Mouse (Mus musculus) regulatory T cell (primary cell): ENCODE measurements around the gene Brd4.

Experiments
- in situ Hi-C: fragments of 300-600 bp; cut with MboI, MseI; formaldehyde crosslinking; loops from one replicate; pipeline ENCODE4 v1.15.1; 2025; ENCODE audit warnings: high pct_unique_total_duplicates

Brd4 gene

DNA sequence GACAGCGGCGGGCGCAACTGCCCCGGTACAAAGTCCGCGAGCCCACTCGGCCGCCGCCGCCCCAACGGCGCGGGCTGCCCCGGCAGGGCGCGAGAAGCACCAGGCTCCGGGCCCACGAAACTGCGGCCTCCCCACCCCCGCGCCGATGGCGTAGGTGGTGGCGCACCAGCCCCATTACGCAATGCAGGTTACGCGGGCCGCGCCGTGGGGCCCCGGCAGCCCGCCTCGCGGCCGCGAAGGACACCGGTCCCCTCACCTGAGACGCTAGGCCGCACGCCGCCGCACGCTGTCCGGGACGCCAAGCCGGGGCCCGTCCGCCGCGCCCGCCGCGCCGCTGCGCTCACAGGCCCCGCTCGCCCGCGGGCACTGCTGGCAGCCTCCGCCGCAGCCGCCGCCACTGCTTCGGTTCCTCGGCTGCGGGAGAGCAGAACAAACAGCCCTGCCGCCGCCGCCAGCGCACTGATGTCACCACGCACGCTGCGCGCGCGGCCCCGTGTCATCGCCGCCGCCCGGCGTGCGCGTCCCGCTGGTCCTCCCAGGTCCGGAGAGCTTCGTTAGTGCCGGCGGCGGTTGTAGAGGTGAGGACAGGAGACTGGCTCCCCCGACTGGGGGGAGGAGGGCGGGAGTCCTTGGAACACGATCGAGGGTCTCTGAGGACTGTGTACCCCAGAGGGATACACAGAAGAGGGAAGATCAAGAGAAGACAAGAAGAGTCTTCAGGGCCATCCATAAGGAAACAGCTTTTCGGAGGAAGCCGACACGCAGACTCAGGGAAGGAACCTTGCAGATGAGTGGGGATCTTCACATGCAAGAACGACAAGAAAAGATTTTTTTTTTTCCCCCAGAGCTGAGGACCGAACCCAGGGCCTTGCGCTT lies at the start of gene Brd4:
Brd4 (minus strand) TSS at position 461 of the 876 bp plus-strand sequence.
- in situ Hi-C loops = no loop called here

DNA sequence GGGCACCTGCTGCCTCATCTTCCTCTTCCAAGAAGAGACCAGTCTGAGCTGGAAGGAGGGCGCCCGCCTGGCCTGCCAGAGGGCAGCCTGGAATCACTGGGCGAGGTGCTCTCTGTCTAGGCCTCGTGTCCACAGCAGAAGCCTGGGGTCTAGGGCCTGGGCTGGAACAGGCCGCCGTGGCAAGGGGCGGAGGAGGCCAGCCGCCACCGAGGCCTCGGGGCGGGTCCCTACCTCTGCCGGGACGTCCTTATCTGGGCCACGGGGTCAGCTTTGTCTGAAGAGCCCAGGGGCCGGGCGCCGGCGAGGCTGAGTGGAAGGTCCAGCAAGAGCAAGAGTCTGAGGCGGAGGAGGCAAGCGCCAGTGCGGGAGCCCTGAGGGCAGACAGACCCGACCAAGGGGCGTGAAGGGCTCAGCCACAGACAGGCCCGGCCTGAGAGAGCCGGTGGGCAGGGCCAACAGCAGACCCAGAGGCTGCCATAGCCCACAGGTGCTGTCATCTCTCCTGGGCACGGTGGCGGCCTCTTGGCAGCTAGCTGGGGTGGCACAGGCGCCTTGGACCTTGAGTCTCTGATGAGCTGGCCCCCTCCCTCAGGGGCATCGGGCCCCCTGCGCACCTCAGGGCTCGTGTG lies 49.3 kb upstream of the Brd4 start:
- in situ Hi-C loops = no loop called here

DNA sequence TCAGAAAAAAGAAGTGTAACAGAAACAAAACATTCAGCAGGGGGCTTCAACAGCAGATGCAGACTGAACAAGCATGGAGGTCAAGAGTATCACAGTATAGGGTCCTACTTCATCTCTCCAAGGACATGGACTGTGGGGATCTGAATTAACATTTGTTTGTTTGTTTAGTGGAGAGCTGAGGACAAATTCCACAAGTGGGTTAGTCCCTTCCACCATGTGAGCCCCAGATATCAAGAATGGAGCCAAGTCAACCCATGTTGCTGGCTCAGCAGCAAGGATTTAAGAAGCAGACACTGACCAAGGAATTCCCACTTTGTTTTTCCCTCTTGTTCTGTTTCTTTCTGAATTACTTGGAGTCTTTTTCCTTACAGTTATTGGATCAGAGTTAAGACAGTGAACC lies 43.0 kb upstream of the Brd4 start:
- in situ Hi-C loops = no loop called here

DNA sequence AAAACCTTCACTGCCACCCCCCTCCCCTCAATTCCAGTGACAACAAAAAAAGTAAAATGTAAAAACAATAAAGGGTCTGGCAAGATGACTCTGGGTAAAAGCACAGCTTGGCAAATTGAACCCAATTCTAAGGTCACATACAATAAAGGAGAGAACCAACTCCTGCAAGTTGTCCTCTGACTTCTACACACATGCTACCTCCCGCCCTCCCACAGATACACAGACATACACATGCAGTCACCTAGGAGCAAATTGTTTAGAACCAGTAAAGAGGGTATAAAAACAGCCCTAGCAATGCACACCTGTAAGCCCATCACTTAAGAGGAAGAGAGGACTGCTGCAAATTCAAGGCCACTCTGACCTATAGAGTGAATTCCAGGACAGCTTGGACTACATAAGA lies 38.3 kb upstream of the Brd4 start:
- in situ Hi-C loops = no loop called here

DNA sequence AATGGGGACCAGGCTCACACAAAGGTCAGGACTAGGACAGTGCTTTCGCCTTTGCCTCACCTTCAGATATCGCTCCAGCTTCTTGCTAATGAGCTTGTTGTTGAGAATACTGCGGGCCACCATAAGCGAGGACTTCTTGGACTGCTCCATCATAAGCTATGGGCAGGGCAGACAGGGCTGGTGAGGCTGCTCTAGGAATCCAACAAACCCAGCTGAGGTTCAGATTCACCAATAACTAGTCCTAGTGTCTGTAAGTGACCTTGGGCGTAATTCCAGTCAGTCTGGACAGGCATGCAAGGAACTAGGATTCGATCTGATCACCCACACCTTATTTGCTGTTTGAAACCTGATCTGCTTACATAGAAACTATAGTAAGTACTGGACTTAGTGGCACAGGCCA lies 37.3 kb upstream of the Brd4 start:
- in situ Hi-C loops = no loop called here

DNA sequence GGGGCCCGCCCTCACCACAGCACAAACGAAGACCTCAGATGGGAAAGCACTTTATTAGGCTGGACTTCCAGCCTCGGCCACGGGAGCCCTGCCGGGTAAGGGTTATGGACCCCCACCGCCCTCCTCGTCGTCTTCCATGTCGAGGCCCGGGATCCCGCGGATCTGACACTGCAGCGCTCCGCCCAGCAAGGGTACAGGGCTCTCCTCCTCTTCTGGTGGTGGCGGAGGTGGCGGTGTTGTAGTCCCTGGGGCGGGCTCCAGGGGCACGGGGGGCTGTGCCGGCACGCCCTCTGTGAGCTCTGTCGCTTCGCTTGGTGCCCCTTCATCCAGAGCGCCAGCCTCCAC lies 36.8 kb upstream of the Brd4 start:
- in situ Hi-C loops = no loop called here

DNA sequence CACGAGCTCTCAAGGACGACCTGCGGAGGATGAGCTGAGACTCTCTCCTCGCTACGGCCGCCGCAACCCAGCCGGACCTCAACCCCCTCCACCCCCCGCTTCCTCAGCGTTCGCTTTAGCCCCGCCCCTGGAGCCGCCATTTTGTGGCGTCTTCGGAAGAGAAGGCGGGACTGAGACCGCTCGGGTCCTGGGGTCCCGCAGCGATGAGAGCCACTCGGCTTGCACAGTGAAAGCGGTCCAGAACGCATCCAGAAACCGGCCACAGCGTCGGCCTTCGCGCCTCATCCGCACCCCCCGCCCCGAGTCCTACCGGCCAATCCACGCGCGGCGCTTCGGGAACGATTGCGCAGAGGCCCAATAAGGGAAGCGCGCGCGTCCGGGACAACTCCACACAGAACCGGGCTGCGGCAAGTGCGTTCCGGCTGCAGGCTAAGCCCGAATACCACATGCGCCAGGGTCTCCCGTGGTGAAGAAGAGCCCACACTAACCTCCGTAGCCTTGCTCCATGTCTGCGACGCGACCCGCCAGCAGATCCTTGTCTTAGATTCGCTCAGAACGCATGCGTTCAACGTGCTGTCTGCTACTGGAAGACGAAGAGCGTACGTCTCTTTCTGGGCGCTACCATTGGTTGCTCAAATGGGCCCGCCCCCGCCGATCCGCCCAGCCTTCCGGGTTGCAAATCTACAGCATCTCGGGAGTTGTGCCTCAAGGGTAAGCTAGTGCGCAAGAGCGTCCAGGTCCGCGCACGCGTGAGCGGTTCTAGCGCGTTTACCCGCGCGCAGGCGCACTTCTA lies 36.3 kb upstream of the Brd4 start, which contains the start of gene Akap8:
Akap8 (minus strand) TSS at position 642 of the 793 bp plus-strand sequence.
- in situ Hi-C loops = no loop called here

DNA sequence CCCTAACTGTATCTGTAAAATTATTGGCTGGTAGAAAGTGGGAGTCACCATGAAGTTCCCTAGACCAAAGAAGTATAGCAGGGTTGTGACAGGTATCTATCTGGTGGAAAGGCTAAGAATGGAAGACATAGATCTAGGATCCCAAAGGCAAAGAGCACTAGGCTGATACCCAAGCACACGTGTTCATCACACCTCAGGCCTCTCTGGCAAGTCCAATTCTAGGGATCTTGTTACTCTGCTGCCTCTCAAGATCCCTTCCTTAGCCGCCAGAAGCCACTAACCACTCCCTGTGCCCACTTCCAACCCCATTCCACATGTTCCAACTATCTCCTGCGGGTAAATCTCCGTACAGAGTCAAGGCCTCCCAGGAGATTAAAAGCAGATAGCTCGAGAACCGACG lies 35.4 kb upstream of the Brd4 start:
- in situ Hi-C loops = no loop called here

DNA sequence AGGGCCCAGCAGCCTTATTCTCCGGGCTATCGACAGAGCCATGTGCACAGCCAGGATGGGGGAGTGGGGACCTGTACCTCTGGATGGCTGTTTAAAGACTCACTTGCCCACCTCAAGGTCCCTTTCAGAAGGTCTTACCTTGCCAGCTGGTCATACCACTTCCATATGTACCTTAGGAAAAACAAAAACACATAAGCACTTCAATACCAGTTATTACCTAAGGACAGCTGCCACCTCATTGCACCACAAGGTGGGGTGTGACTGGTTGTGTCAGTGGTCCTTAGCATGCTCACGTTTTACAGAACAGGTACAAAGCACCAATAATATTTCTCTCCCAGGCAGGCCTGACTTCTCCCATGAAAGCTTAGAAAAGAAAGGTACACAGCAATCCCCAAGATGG lies 33.2 kb upstream of the Brd4 start:
- in situ Hi-C loops = no loop called here

DNA sequence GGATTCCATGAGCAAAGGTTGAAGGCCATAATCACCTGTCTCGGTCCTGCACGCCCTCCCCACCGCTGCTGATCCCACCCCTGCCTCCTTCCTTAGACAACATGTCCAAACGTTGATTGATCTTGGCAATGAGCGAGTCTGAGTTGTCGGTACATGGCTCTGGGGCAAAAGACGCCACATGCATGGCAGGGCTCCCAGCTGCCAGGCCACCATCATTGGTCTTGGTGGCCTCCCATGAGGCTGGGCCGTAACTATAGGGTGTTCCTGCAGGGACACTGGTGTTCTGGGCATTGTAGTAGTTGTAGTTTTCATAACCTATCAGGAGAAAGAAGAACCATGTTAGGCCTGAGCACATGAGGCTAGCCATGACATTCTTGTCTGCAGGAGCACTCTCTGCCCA lies 32.5 kb upstream of the Brd4 start:
- in situ Hi-C loops = no loop called here

DNA sequence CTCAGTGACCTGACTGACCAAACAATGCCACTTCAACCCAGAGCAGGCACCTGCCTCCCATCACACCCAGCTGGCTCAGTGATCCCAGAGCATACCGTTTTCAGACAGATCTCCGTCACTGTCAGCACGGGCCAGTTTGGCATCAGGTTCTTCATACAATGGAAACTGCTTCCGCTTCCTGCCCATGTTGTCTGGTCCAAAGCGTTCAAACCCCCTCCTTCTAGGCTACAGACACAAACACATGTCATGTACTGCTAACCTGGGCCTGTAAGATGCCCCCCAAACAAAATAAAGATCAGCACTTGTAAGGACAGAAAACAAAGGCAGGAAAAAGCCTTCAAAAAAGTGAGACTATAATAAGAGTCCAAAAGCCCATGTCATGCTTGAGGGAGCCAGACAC lies 31.0 kb upstream of the Brd4 start:
- in situ Hi-C loops = no loop called here

DNA sequence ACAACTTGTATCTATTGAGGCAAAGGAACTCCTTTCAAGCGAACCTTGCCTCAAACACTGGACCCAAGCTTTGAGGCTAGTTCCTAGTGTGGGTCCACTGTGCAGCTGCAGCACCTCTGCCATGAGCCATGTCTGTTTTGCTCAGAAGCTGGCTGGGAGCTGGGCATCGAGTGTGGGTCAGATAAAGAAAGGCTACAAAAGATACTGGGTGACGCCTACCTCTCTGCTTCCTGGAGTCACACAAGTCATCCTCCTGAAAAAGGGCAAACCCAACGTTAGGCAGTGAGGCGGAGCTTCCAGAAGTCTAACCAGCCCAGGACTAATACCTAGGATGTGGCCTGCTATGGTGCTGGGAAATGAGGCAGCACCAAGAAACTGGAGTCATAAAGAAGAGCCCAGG lies 29.4 kb upstream of the Brd4 start:
- in situ Hi-C loops = no loop called here

DNA sequence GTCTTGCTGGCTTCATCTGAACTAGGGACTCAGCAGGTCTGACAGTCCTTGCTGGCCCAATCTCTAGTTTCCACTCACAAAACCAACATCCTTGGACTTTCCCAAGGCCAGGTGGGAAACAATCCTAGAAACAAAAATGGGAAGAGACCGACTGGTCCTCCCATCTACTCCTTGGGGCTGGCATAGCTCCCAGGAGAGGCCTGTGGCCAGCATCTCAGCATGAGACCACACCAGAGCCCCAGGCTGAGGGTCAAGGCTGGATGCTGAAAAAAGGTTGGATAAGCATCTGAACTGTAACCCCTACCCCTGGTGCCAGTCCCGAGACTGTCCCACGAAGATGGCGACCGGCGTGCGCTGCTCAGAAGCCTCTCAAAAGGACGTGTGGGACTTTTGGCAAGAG lies 28.3 kb upstream of the Brd4 start:
- in situ Hi-C loops = no loop called here

DNA sequence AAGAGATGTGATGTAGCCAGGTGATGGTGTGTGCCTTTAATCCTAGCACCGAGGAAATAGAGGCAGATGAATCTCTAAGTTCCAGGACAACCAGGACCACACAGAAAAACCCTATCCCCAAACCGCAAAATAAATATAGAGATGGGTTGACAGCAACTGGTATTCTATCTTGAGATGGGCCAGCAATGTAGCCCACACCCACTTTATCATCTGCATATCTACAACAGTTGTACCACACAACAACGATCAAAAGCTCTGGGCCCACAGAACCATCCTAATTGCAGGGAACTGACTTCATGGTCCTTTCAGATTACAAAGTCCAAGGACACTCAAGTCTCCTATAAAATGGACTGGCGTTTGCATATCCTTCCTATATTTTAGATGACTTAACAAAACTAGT lies 23.4 kb upstream of the Brd4 start:
- in situ Hi-C loops = no loop called here

DNA sequence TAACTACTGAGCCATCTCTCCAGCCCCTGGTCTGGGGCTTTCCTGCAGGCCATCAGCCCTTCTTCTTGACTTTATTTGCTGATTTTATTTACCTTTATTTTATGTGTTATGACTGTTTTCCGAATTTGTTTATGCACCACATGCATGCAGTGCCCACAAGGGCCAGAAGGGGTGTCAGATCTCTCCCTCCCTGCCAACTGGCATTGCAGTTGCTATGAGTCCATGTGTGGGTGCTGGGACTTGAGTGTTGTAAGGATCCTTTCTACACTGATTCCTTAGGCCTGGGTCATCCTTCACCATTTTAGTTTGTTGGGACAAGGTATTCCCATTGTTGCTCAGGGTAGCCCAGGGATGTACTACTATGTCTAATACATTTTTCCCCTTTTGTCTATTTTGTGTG lies 13.6 kb upstream of the Brd4 start:
- in situ Hi-C loops = no loop called here

DNA sequence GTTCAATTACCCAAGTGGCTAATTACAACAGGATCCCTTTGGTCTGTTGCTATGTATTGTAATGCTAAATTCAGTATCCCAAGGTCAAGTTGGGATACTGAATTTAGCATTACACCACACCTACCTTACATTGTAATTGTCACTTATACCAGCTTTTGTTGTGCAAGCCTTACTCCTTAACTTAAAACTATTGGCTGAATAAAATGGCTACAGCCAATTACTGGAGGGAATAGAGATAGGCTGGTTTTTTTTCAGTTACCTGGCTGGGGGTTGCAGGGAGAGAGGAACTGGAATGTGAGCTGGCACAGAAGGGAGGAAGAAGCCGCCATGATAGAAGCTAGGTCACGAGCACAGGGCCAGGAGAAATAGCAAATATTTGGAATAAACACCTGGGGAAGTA lies 11.4 kb upstream of the Brd4 start:
- in situ Hi-C loops = no loop called here

DNA sequence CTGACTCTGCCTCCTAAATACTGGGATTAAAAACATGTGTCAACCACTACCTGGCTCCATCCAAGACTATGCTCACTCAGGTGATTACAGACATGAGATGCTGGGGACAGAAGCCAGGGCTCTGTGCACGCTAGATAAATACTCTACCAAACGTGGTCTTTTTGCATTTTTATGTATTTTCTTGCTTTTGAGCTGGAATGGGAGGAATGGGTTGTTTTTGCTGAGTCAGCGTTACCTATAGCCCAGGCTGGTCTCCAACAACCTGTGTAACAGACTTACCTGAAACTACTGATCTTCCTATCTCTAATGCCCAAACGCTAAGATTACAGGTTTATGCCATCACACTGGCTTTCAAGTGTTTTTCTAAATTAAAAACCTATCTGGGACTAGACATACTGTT lies 10.6 kb upstream of the Brd4 start:
- in situ Hi-C loops = no loop called here

DNA sequence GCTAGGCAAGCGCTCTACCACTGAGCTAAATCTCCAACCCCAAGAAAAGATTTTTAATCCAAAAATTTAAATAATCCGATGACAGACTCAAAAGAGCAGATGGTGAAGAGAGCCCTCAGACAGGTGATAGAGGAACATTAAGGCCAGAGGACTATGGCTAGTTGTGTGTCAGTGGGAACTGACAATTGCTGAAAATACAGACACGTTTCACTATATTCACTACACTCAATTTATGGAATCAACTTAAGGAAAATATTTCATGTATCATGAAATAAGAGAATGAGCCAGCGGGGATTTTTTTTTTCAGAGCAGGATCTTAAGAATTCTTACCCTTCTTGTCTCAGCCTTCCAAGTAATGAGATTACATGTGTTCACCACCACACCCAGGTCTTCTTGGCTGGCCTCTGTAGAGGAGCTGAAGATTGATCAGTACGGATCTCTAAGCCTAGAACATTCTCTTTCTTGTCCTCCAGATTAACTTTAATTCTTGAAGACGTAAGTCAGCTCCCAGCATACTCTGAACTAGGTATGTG lies 682 bp upstream of the Brd4 start:
- in situ Hi-C loops = no loop called here

DNA sequence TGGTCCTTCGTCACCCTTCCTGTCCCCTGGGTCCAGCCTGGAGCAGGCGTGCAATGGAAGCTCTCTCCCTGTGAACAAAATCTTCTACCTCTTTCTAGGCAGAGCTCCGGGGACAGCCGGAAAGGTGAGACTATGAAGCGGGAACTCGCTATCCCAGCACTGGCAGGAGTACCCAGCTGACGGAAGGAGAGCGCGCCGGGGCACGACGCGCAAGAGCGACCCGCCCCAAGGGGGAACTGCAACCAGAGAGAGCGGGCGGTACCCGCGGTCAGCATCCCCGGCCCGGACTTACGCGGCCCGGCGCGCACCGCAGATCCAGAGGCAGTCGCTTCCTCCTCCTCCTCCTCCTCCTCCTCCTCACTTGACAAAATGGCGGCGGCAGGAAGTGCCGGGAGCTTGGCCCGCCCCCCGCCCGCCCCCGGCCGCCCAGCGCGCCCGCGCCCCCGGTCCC lies 726 bp downstream of the Brd4 start:
- in situ Hi-C loops = no loop called here

DNA sequence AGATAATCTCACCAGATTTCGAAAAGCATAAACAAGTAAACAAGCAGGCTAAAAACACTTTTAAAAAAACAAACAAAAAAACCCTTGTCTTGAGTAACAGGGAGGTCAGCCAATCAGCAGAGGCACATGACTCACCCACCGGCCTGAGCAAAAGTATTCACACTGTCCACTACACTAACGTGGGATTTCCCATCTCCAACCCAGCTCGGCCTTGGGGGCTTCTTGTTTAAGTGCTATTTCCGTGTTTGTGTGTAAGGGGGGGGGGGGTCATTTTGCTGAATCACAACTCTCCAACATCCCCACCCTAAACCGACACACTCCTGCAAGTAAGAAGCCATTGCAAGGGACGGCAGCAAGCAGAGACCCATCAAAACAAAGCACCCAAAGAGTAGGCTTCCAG lies 1.2 kb downstream of the Brd4 start:
- in situ Hi-C loops = no loop called here

DNA sequence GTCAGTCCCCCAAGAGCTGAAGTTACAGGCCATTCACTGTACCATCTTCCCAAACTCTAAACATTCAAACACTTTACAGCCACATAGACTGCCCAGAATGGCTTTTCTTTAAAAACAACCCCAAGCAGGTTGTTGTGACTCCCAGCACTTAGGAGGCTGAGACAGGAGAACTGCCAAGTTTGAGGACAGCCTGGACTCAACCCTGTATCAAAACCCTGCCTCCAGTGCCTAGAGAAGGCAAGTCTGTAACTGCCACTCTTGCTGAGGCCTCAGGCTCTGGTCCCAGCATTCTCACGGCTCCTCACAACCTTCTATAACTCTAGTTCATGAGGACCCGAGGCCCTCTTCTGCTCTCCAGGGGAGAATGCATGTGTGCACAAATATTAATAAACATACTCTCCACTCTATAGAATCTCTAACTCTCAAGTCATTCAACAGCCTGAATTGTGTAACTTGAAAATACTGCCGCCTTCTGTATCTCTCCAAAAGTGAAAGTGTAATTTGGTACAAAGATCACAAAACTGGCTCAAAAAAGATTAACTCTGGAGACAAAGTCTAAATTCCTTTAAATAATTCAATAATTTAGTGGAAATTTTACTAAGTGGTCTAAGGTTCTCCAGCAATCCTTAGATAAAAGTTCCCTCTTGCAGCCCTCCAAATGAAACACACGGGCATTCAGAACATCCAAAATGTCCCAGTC lies 2.8 kb downstream of the Brd4 start:
- in situ Hi-C loops = no loop called here

DNA sequence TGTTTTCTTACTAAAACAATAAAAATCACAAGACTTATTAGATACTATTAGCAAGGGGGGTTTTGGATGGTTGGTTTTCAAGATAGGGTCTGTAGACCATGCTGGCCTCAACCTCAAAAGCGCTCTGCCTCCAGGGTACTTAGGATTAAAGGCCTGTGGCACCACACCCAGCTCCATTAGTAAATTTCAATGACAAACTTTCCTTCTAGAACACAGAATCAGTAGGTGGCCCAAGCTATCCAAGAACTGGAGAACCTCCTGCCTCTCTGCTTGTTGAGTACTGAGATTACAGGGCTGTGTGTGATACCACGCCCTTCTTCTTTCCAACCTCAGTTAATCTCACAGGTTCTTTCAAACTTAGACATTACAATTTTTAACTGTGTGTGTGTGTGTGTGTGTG lies 3.4 kb downstream of the Brd4 start:
- in situ Hi-C loops = no loop called here
